In the genomic region with DNA sequence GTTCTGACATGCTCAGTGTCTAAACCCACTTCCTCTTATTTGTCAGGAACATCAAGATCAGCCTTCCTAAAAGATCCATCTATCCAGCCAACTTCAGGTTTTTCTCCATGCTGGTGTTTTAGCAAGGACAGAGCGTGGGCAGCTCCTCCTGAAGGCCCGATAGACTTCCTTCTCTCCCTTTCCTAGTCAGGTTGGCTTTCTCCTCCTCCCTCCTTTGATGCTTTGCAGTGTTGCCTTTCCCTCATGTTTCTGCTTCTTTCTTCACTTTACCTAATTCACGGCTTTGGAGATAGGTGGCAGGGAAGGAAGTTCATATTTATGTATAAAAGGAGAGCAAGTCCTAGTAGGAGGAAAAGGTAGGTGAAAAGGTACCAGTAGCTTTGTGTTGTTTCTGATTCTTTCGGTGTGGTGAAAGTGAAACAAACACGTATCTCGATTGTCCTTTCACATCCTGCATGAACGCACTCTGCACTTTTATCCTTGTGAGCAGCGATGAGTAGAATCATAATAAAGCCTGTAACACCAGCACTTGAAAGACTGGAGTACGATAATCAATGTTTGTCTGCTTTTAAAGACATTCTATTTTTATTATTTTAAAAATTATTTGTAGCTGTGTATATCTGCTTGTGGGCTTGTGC, we compare ENCODE assay signal across 32 mouse cellular contexts. TPM values are rescaled to one million over a fixed set of nuclear protein-coding genes. Genes with fewer than 3 reads are reported as not detected.
DNase-seq lines count a peak whose midpoint lies in the region; ATAC-seq and TF ChIP-seq lines count a peak whose summit lies in the region.
"Had no signal": no experiment of that assay in that cellular context is flagged by ENCODE, and none has a peak within 500 bp of the region (broad histone marks: within the 10 kb centered on the region; RNA-seq: fewer than 3 reads in every experiment).

No protein-coding gene starts in this region.

- no peak for TF ChIP-seq CTCF in CH12.LX (conservative IDR thresholded peaks at IDR 0.05 in 1 of 2, IDR thresholded peaks at IDR 0.05 in 1 of 2; ENCODE audit: low read depth in 2 of 2, low read length in 2 of 2)

- H3K27me3 ChIP-seq in CH12.LX (replicated peaks) = no peaks in the 10 kb centered on the region
- no peaks in the 10 kb centered on the region for H3K27me3 ChIP-seq in embryonic facial prominence, embryonic 10.5 days (replicated peaks; ENCODE audit: low read depth, poor library complexity, severe bottlenecking)
- H3K27me3 ChIP-seq: forebrain, embryonic 13.5 days; heart, embryonic 12.5 days; heart, embryonic 15.5 days; hindbrain, embryonic 13.5 days had no signal

- TF ChIP-seq RAD21 in CH12.LX (IDR thresholded peaks at IDR 0.05; ENCODE audit: low read depth, low read length) = no peak

- DNase-seq in CD4-positive helper T cell, adult 2 months (ENCODE audit: low read depth, low spot score) = peak; percentile 17
- DNase-seq in CH12.LX (ENCODE audit: extremely low read depth) = no peak
- DNase-seq in ovary, postnatal 14 days (ENCODE audit: low spot score) = no peak
- DNase-seq in embryonic facial prominence, embryonic 10.5 days (ENCODE audit: low spot score) = no peak
- DNase-seq in layer of hippocampus, postnatal 14 days (ENCODE audit: low spot score in 2 of 2) = no peak
- DNase-seq: adrenal gland, adult 2 months; adrenal gland, postnatal 25 days; cerebellum, adult 11-12 months; cerebellum, adult 8-10 months; cerebellum, postnatal 10 days; cerebellum, postnatal 36 days; embryo, embryonic 11 days; forebrain, postnatal 0 days; gastrocnemius, postnatal 25 days; heart, adult 18-20 months; heart, postnatal 10 days; heart, postnatal 36 days; kidney, adult 2 months had no signal

- H3K4me1 ChIP-seq in CH12.LX (ENCODE audit: control insufficient read depth in 1 of 2, insufficient read depth in 2 of 2) = no peaks in the 10 kb centered on the region
- no peaks in the 10 kb centered on the region for H3K4me1 ChIP-seq in embryonic facial prominence, embryonic 10.5 days
- H3K4me1 ChIP-seq: forebrain, embryonic 10.5 days; forebrain, embryonic 13.5 days; heart, embryonic 12.5 days; heart, embryonic 15.5 days; hindbrain, embryonic 10.5 days; hindbrain, embryonic 13.5 days had no signal

- H3K79me2 ChIP-seq in CH12.LX (replicated peaks; ENCODE audit: control insufficient read depth, extremely low read depth, insufficient read depth, poor library complexity, severe bottlenecking) = no peaks in the 10 kb centered on the region

- in situ Hi-C loops in CH12.LX (cut with MboI; ENCODE audit: low pct_ligation_motif_present, low pct_unique_long_range_greater_than_20kb, low sequenced_read_pairs) = no loop called here

- H3K9ac ChIP-seq in CH12.LX (ENCODE audit: insufficient read depth, low read depth) = peak overlapping the region; percentile 7; the same call in 1 of the 2 replicates
- H3K9ac ChIP-seq: forebrain, embryonic 13.5 days; forebrain, postnatal 0 days; heart, embryonic 12.5 days; heart, embryonic 15.5 days; hindbrain, embryonic 13.5 days had no signal

- 95% methylated on average over 9 of the region's 9 CpGs for WGBS in embryonic facial prominence, embryonic 10.5 days

- peak; percentile 81 for ATAC-seq in inflammation-experienced regulatory T-cells, adult 6 months
- ATAC-seq: forebrain, embryonic 13.5 days; forebrain, postnatal 0 days; hindbrain, embryonic 16.5 days; intestine, postnatal 0 days had no signal

- TF ChIP-seq EP300 in CH12.LX (IDR thresholded peaks at IDR 0.05; ENCODE audit: low read length) = no peak

- peaks cover 25 to 54% of the 10 kb centered on the region in 2 experiments for H3K36me3 ChIP-seq in CH12.LX (replicated peaks in 1 of 2; ENCODE audit: control insufficient read depth in 1 of 2, insufficient read depth in 1 of 2, low read length in 1 of 2)
- H3K36me3 ChIP-seq in embryonic facial prominence, embryonic 10.5 days (replicated peaks) = peaks cover 44% of the 10 kb centered on the region

- H3K9me3 ChIP-seq in CH12.LX (replicated peaks; ENCODE audit: low read length) = no peaks in the 10 kb centered on the region
- no peaks in the 10 kb centered on the region for H3K9me3 ChIP-seq in embryonic facial prominence, embryonic 10.5 days
- H3K9me3 ChIP-seq: forebrain, embryonic 10.5 days; forebrain, embryonic 13.5 days; heart, embryonic 12.5 days; heart, embryonic 15.5 days; hindbrain, embryonic 10.5 days; hindbrain, embryonic 13.5 days had no signal

- no peak overlapping the region for H3K4me3 ChIP-seq in CH12.LX (replicated peaks in 1 of 3; ENCODE audit: low read depth in 2 of 3, low read length in 2 of 3, poor library complexity in 1 of 3)
- H3K4me3 ChIP-seq in embryonic facial prominence, embryonic 10.5 days = no peak overlapping the region
- H3K4me3 ChIP-seq: forebrain, embryonic 10.5 days; forebrain, embryonic 13.5 days; heart, embryonic 12.5 days; heart, embryonic 15.5 days; hindbrain, embryonic 10.5 days; hindbrain, embryonic 13.5 days had no signal

- no peak for TF ChIP-seq POLR2A in CH12.LX (IDR thresholded peaks at IDR 0.05; ENCODE audit: low read depth, low read length)

- no peak overlapping the region for H3K27ac ChIP-seq in CH12.LX (ENCODE audit: insufficient read depth, low read depth)
- H3K27ac ChIP-seq in embryonic facial prominence, embryonic 10.5 days (replicated peaks) = no peak overlapping the region
- H3K27ac ChIP-seq: forebrain, embryonic 10.5 days; forebrain, embryonic 13.5 days; heart, embryonic 15.5 days; hindbrain, embryonic 10.5 days; hindbrain, embryonic 13.5 days had no signal

- dilution Hi-C loops in CH12.LX (cut with MboI; ENCODE audit: extremely low pct_ligation_motif_present, extremely low pct_unique_long_range_greater_than_20kb, low sequenced_read_pairs) = no loop called here

- peak overlapping the region; percentile 32; the same call in 1 of the 2 replicates for H3K4me2 ChIP-seq in CH12.LX (ENCODE audit: insufficient read depth, low read depth, poor library complexity, severe bottlenecking)
- H3K4me2 ChIP-seq: forebrain, embryonic 13.5 days; heart, embryonic 12.5 days; heart, embryonic 15.5 days; hindbrain, embryonic 13.5 days had no signal

TF ChIP-seq in CH12.LX, 34 proteins besides CTCF, POLR2A, EP300 and RAD21:
- no peak for TF ChIP-seq GABPA (IDR thresholded peaks at IDR 0.05; ENCODE audit: insufficient replicate concordance, low read depth, low read length)
- TF ChIP-seq TBP (conservative IDR thresholded peaks at IDR 0.05; ENCODE audit: low read depth, low read length) = no peak
- TF ChIP-seq ZKSCAN1 (IDR thresholded peaks at IDR 0.05; ENCODE audit: borderline replicate concordance, low read depth, low read length) = no peak
- no peak for TF ChIP-seq PAX5 (IDR thresholded peaks at IDR 0.05; ENCODE audit: low read length)
- no peak for TF ChIP-seq NRF1 (IDR thresholded peaks at IDR 0.05; ENCODE audit: low read depth, low read length)
- no peak for TF ChIP-seq MAX (IDR thresholded peaks at IDR 0.05; ENCODE audit: low read length)

RNA-seq across cellular contexts. Expression of gene Gm42517, which starts 18.1 kb away (rescaled TPM):
- total RNA-seq in CH12.LX (2012; rRNA removed) (not detected in 2 replicates), CH12.LX (2014; rRNA removed) (not detected in 2 replicates)
- not detected in 2 replicates for polyA plus RNA-seq in CH12.LX (2012; ENCODE audit: insufficient read length, low read depth)
- not detected for polyA plus RNA-seq in inflammation-experienced regulatory T-cells, adult 6 months (2017; shearing (Covaris generic))
- not detected in 2 replicates for polyA plus RNA-seq in embryonic facial prominence, embryonic 10.5 days (2016; fragmentation: Nextera tagmentation; extraction: Ambion mirVana)
- total RNA-seq in layer of hippocampus, postnatal 14 days (2021) = 10 to 100 TPM; 67.5 to 69.3 TPM
- polyA plus RNA-seq: embryonic facial prominence, embryonic 11.5 days; forebrain, embryonic 10.5 days; heart, embryonic 12.5 days; heart, embryonic 15.5 days; hindbrain, embryonic 10.5 days; intestine, embryonic 14.5 days had no signal

RNA-seq across cellular contexts. Expression of gene Pigg, which starts 37.2 kb away (rescaled TPM):
- 8.2 and 9.7 TPM in 2 replicates for total RNA-seq in CH12.LX (2012; rRNA removed)
- total RNA-seq in CH12.LX (2014; rRNA removed) = 9.0 and 9.8 TPM in 2 replicates
- polyA plus RNA-seq in CH12.LX (2012; ENCODE audit: insufficient read length, low read depth) = 6.2 and 6.4 TPM in 2 replicates
- polyA plus RNA-seq in inflammation-experienced regulatory T-cells, adult 6 months (2017; shearing (Covaris generic)) = 1 to 10 TPM; 2.6 to 5.0 (median 4.6) TPM
- 6.4 and 7.6 TPM in 2 replicates for polyA plus RNA-seq in embryonic facial prominence, embryonic 10.5 days (2016; fragmentation: Nextera tagmentation; extraction: Ambion mirVana)
- 10 to 100 TPM in 1 of 2 experiments, 1 to 10 TPM in 1; 9.3 to 10.7 TPM for total RNA-seq in layer of hippocampus, postnatal 14 days (2021)

RNA-seq across cellular contexts. Expression of gene Pde6b, which starts 38.6 kb away (rescaled TPM):
- total RNA-seq in CH12.LX (2012; rRNA removed) (0.13 TPM in 1 of 2 replicates, not detected in the other), CH12.LX (2014; rRNA removed) (not detected in 2 replicates)
- 0.11 and 0.16 TPM in 2 replicates for polyA plus RNA-seq in CH12.LX (2012; ENCODE audit: insufficient read length, low read depth)
- 1 to 10 TPM; 1.2 to 1.4 (median 1.3) TPM for polyA plus RNA-seq in inflammation-experienced regulatory T-cells, adult 6 months (2017; shearing (Covaris generic))
- polyA plus RNA-seq in embryonic facial prominence, embryonic 10.5 days (2016; fragmentation: Nextera tagmentation; extraction: Ambion mirVana) = 0.16 and 0.39 TPM in 2 replicates
- total RNA-seq in layer of hippocampus, postnatal 14 days (2021) = under 1 TPM in 1 of 2 experiments, not detected in 1; 0.43 TPM
- total RNA-seq: adrenal gland, adult 2 months; adrenal gland, postnatal 25 days; gastrocnemius, adult 8-10 months; gastrocnemius, postnatal 25 days; heart, adult 18-20 months; heart, postnatal 10 days; heart, postnatal 36 days had no signal
- polyA plus RNA-seq: adrenal gland, adult 2 months; brain, embryonic 14.5 days; embryonic facial prominence, embryonic 11.5 days; embryonic facial prominence, embryonic 14.5 days; hindbrain, embryonic 16.5 days; kidney, adult 2 months had no signal
